Mouse (Mus musculus): ENCODE measurements around the gene Ccdc57. TPM values are rescaled to one million over a fixed set of nuclear protein-coding genes. Genes with fewer than 3 reads are reported as not detected.

Ccdc57 gene
- polyA plus RNA-seq, 1 experiment from 2014 or later, result 9.2 TPM

DNA sequence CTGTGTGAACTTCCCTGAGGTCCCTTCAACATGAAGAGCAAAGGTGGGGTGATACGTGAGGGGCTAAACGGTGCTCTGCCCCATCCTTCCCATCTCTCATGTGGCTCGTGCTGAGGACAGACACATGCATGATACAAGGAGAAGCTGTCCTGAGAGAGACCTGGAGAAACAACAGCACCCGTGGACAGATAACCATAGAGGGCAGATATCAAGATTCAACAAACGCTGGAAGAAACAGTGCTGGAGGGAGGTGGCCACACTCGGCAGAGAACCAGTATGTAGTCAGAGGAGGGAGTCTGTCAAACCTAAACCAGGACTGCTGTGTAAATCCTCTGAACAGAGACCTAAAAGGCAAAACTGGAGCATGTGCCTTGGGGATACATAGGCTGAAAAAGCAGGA is 37.2 kb downstream of the Ccdc57 start:
- peaks cover 31% of the 10 kb centered on the region for H3K36me3 ChIP-seq (ENCODE audit: insufficient read depth, low read length)
- no peaks in the 10 kb centered on the region for H3K9me3 ChIP-seq (ENCODE audit: low read length)
- H3K9ac ChIP-seq (replicated peaks; ENCODE audit: low read length), result no peak overlapping the region
- H3K27ac ChIP-seq (ENCODE audit: low read length), result no peak overlapping the region
- H3K4me1 ChIP-seq (ENCODE audit: insufficient read depth, low read length), result no peaks in the 10 kb centered on the region
- H3K4me3 ChIP-seq (ENCODE audit: low read length), result no peak overlapping the region
- H3K4me2 ChIP-seq (replicated peaks; ENCODE audit: low read depth, low read length), result no peak overlapping the region
- 91% methylated on average over 6 of the region's 6 CpGs for WGBS
- ATAC-seq (ENCODE audit: low FRiP score, low TSS enrichment), result no peak
- no peaks in the 10 kb centered on the region for H3K27me3 ChIP-seq (ENCODE audit: insufficient read depth, low read length)

DNA sequence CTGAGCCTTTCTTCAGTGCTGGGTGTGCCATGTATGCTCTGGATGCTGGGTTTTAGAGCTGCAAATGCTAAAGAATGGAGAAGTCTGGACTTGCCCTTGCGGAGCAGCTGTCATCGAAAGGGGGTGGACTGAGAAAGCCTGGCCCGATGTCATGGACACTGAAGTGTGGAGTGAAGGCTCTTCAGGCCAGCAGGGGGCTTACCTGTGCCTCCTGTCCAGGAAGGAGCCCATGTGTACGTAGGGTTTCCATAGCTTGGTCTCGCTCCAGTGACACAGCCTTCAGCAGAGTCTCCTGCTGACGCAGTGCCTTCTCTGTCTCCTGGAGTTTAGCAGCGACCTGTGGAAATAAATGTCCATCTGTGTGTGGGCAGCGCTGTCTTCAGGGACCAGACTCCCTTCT is 38.3 kb downstream of the Ccdc57 start:
- Histone ChIP-seq H3K36me3 (ENCODE audit: insufficient read depth, low read length) (peaks cover 36% of the 10 kb centered on the region), H3K27me3 (ENCODE audit: insufficient read depth, low read length) (no peaks in the 10 kb centered on the region), H3K4me1 (ENCODE audit: insufficient read depth, low read length) (no peaks in the 10 kb centered on the region), H3K4me3 (ENCODE audit: low read length) (no peak overlapping the region), H3K9ac (replicated peaks; ENCODE audit: low read length) (no peak overlapping the region), H3K27ac (ENCODE audit: low read length) (no peak overlapping the region), H3K4me2 (replicated peaks; ENCODE audit: low read depth, low read length) (no peak overlapping the region), H3K9me3 (ENCODE audit: low read length) (no peaks in the 10 kb centered on the region)
- ATAC-seq (ENCODE audit: low FRiP score, low TSS enrichment), result peak; percentile 57; the same call in 1 of the 2 replicates
- 76% methylated on average over 8 of the region's 8 CpGs for WGBS

DNA sequence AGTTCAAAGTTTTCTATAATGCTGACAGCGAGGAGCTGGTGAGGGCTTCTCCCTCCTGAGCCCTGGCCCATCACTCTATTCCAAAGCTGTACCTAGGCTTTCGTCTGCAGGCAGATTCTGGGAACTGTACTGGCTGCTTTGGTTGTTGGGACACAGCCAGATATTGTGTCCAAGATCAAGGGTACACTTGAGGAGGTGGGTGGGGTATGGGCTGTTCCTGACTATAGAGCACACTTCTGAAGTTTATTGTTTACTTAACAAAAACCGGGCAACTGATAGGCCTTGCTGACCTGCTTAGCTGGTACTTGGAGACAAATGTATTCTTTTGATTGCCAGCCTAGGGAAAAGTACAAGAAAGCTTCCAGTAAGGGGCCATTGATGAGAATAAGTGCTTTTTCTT is 43.5 kb downstream of the Ccdc57 start:
- no peak overlapping the region for H3K9ac ChIP-seq (replicated peaks; ENCODE audit: low read length)
- H3K27ac ChIP-seq (ENCODE audit: low read length), result no peak overlapping the region
- 87% methylated on average over 3 of the region's 3 CpGs for WGBS
- peaks cover 7% of the 10 kb centered on the region for H3K9me3 ChIP-seq (ENCODE audit: low read length)
- H3K4me1 ChIP-seq (ENCODE audit: insufficient read depth, low read length), result no peaks in the 10 kb centered on the region
- H3K36me3 ChIP-seq (ENCODE audit: insufficient read depth, low read length), result peaks cover 36% of the 10 kb centered on the region
- H3K4me2 ChIP-seq (replicated peaks; ENCODE audit: low read depth, low read length), result no peak overlapping the region
- no peak overlapping the region for H3K4me3 ChIP-seq (ENCODE audit: low read length)
- no peaks in the 10 kb centered on the region for H3K27me3 ChIP-seq (ENCODE audit: insufficient read depth, low read length)
- ATAC-seq (ENCODE audit: low FRiP score, low TSS enrichment), result no peak

DNA sequence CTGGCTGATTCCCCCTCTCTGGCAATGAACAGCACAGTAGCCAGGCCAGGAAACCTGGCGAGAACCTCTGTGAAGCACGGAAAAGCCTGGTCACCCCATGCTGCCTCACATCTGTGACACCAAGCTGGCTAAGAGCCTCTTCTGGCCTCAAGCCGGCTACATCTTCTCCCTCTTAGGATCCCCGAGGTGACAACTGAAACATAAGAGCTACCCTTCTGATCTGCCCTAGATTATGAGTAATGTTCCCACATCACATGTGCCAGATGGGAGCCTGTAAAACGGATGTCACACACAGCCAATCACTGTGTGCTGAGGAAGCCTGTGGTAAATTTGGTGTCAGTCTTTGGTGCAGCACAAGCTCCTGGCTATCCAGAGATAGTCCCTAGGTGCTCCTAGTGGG is 44.0 kb downstream of the Ccdc57 start:
- Histone ChIP-seq H3K4me3 (ENCODE audit: low read length) (no peak overlapping the region), H3K27ac (ENCODE audit: low read length) (no peak overlapping the region), H3K9ac (replicated peaks; ENCODE audit: low read length) (no peak overlapping the region), H3K36me3 (ENCODE audit: insufficient read depth, low read length) (peaks cover 36% of the 10 kb centered on the region), H3K27me3 (ENCODE audit: insufficient read depth, low read length) (no peaks in the 10 kb centered on the region), H3K9me3 (ENCODE audit: low read length) (peaks cover 7% of the 10 kb centered on the region), H3K4me2 (replicated peaks; ENCODE audit: low read depth, low read length) (no peak overlapping the region), H3K4me1 (ENCODE audit: insufficient read depth, low read length) (no peaks in the 10 kb centered on the region)
- no peak for ATAC-seq (ENCODE audit: low FRiP score, low TSS enrichment)
- WGBS, result 95% methylated on average over 5 of the region's 5 CpGs

DNA sequence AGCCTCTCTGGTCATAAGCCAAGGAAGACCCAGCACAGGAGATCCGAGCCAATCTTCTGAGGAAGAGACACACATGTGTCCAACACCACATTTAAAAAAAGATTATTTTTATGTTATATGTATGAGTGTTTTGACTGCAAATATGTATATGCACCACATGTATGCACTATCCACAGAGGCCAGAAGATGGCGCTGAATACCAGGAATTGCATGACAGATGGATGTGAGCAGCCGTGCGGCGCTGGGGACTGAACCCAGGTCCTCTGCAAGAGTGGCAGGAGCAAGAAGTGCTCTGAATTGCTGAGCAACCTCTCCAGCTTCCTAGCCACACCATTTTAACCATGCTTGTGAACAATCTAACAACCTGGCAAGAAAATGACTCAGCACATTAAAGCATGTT is 45.2 kb downstream of the Ccdc57 start:
- Histone ChIP-seq H3K4me3 (ENCODE audit: low read length) (no peak overlapping the region), H3K36me3 (ENCODE audit: insufficient read depth, low read length) (peaks cover 36% of the 10 kb centered on the region), H3K27ac (ENCODE audit: low read length) (no peak overlapping the region), H3K9ac (replicated peaks; ENCODE audit: low read length) (no peak overlapping the region), H3K4me2 (replicated peaks; ENCODE audit: low read depth, low read length) (no peak overlapping the region), H3K9me3 (ENCODE audit: low read length) (peaks cover 7% of the 10 kb centered on the region), H3K27me3 (ENCODE audit: insufficient read depth, low read length) (no peaks in the 10 kb centered on the region), H3K4me1 (ENCODE audit: insufficient read depth, low read length) (no peaks in the 10 kb centered on the region)
- ATAC-seq (ENCODE audit: low FRiP score, low TSS enrichment), result no peak
- WGBS, result 91% methylated on average over 5 of the region's 5 CpGs

DNA sequence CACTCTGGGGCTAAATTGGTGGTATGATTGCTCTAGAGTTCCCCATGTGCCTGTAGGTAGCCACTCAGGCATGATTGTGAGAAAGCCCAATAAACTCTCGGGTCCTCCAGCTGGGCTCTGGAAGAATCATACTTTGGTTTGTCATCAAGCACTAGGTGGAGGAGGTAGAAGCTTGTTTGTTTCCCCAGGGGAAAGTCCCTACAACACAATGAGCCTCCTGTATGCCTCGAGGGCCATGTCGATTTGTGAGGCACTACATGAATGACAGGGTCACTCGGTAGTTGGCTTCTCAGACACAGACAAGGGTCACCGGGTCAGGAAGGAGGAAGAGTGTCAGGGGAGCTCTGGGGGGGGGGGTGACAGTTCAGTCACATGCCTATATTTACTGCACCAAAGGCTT is 46.2 kb downstream of the Ccdc57 start:
- Histone ChIP-seq H3K36me3 (ENCODE audit: insufficient read depth, low read length) (peaks cover 39% of the 10 kb centered on the region), H3K27me3 (ENCODE audit: insufficient read depth, low read length) (no peaks in the 10 kb centered on the region), H3K9ac (replicated peaks; ENCODE audit: low read length) (no peak overlapping the region), H3K4me3 (ENCODE audit: low read length) (no peak overlapping the region), H3K9me3 (ENCODE audit: low read length) (peaks cover 7% of the 10 kb centered on the region), H3K4me1 (ENCODE audit: insufficient read depth, low read length) (no peaks in the 10 kb centered on the region), H3K27ac (ENCODE audit: low read length) (no peak overlapping the region), H3K4me2 (replicated peaks; ENCODE audit: low read depth, low read length) (no peak overlapping the region)
- ATAC-seq (ENCODE audit: low FRiP score, low TSS enrichment), result no peak
- WGBS, result 69% methylated on average over 5 of the region's 5 CpGs

DNA sequence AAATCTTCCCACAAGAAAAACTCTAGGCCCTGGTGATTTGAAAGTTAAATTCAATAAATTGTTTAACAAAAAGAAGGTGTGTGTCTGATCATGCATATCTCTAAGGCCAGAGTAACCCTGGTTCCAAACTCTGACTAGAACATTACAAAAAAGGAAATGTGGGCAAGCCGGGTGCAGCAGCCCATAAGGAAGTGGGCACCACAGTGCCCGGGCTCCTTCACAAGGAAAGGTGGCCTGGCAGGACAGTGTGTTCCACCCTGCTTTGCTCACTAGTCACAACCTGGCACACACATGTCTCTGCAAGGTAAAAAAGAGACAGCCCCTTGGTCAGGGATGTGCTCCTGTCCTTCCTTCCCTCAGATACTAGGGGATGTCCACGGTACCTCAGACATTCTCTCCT is 49.1 kb downstream of the Ccdc57 start:
- peaks cover 7% of the 10 kb centered on the region for H3K9me3 ChIP-seq (ENCODE audit: low read length)
- WGBS, result 87% methylated on average over 3 of the region's 3 CpGs
- H3K27ac ChIP-seq (ENCODE audit: low read length), result no peak overlapping the region

DNA sequence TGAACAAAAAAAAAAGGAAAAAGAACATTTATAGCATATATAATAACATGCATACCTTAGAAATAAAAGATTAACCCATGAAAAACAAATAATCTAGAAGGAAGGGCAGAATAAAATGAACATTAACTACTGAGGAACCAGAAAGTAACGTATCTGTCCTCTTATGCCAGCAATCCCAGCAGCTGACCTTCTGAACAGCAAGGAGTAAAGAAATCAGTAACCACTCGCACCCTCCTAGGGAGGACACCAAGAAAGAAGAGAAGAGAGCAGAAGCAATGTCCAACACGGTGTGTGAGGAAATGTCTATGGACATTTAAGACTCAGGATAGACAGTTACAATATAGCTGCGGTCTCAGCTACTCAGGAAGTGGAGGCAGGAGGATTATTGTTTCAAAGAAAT is 49.7 kb downstream of the Ccdc57 start:
- Histone ChIP-seq H3K9me3 (ENCODE audit: low read length) (peaks cover 5% of the 10 kb centered on the region), H3K4me3 (ENCODE audit: low read length) (no peak overlapping the region), H3K36me3 (ENCODE audit: insufficient read depth, low read length) (peaks cover 29% of the 10 kb centered on the region), H3K4me2 (replicated peaks; ENCODE audit: low read depth, low read length) (no peak overlapping the region), H3K27me3 (ENCODE audit: insufficient read depth, low read length) (no peaks in the 10 kb centered on the region), H3K9ac (replicated peaks; ENCODE audit: low read length) (no peak overlapping the region), H3K4me1 (ENCODE audit: insufficient read depth, low read length) (no peaks in the 10 kb centered on the region), H3K27ac (ENCODE audit: low read length) (no peak overlapping the region)
- ATAC-seq (ENCODE audit: low FRiP score, low TSS enrichment), result no peak
- 78% methylated on average over 4 of the region's 4 CpGs for WGBS

More for the DNA sequence above, 49.1 kb downstream of the Ccdc57 start:
- no peak overlapping the region for H3K4me2 ChIP-seq (replicated peaks; ENCODE audit: low read depth, low read length)
- no peaks in the 10 kb centered on the region for H3K4me1 ChIP-seq (ENCODE audit: insufficient read depth, low read length)
- no peak overlapping the region for H3K9ac ChIP-seq (replicated peaks; ENCODE audit: low read length)
- no peaks in the 10 kb centered on the region for H3K27me3 ChIP-seq (ENCODE audit: insufficient read depth, low read length)
- peaks cover 30% of the 10 kb centered on the region for H3K36me3 ChIP-seq (ENCODE audit: insufficient read depth, low read length)
- no peak for ATAC-seq (ENCODE audit: low FRiP score, low TSS enrichment)
- no peak overlapping the region for H3K4me3 ChIP-seq (ENCODE audit: low read length)

DNA sequence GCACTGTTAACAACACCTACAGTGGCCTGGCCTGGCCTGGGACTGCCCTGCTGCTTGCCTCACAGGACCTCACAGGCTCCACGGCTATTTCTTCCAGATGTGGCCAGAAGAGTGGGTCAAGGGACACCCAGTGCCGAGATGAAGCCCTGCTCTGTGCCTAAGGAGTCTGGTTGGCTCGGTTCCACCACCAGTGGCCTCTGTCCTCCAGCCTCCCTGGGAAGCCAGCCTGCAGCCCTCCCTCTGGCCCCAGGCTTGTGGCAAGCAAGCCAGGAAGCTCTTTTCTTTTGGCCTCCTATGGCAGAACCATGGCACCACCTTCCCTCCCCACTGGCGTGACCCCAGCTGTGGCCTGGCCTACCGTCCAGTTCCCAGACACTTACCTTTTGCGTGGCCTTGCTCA is 59.5 kb downstream of the Ccdc57 start:
- H3K4me3 ChIP-seq (ENCODE audit: low read length), result no peak overlapping the region
- H3K9ac ChIP-seq (replicated peaks; ENCODE audit: low read length), result no peak overlapping the region
- no peak overlapping the region for H3K27ac ChIP-seq (ENCODE audit: low read length)
- no peaks in the 10 kb centered on the region for H3K4me1 ChIP-seq (ENCODE audit: insufficient read depth, low read length)
- no peak overlapping the region for H3K4me2 ChIP-seq (replicated peaks; ENCODE audit: low read depth, low read length)
- 75% methylated on average over 6 of the region's 6 CpGs for WGBS
- ATAC-seq (ENCODE audit: low FRiP score, low TSS enrichment), result no peak
- peaks cover under 1% of the 10 kb centered on the region; the same call in 1 of the 2 replicates for H3K36me3 ChIP-seq (ENCODE audit: insufficient read depth, low read length)
- no peaks in the 10 kb centered on the region for H3K9me3 ChIP-seq (ENCODE audit: low read length)
- no peaks in the 10 kb centered on the region for H3K27me3 ChIP-seq (ENCODE audit: insufficient read depth, low read length)

DNA sequence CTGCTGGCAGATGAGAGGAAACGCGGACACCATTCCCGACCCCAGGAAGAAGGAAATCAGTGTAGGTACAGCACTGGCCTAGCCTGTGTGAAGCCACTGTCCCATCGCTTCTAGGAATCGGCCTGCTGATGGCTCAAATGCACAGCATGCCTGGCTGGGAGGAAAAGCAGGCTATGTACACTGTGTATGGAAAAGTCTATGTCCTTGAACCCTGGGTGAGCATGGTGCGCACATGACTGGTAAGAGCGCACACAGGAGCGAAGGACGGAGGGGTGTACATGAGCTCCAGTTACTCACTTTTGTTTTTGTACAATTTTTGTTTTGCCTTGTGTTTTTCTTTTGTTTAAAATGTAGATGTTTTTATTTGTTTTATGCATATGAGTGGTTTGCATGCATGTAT is 61.2 kb downstream of the Ccdc57 start:
- Histone ChIP-seq H3K27ac (ENCODE audit: low read length) (no peak overlapping the region), H3K9ac (replicated peaks; ENCODE audit: low read length) (no peak overlapping the region), H3K27me3 (ENCODE audit: insufficient read depth, low read length) (no peaks in the 10 kb centered on the region), H3K4me2 (replicated peaks; ENCODE audit: low read depth, low read length) (no peak overlapping the region), H3K36me3 (ENCODE audit: insufficient read depth, low read length) (no peaks in the 10 kb centered on the region; the same call in 1 of the 2 replicates), H3K9me3 (ENCODE audit: low read length) (no peaks in the 10 kb centered on the region), H3K4me1 (ENCODE audit: insufficient read depth, low read length) (no peaks in the 10 kb centered on the region), H3K4me3 (ENCODE audit: low read length) (no peak overlapping the region)
- WGBS, result 92% methylated on average over 9 of the region's 9 CpGs
- no peak for ATAC-seq (ENCODE audit: low FRiP score, low TSS enrichment)

DNA sequence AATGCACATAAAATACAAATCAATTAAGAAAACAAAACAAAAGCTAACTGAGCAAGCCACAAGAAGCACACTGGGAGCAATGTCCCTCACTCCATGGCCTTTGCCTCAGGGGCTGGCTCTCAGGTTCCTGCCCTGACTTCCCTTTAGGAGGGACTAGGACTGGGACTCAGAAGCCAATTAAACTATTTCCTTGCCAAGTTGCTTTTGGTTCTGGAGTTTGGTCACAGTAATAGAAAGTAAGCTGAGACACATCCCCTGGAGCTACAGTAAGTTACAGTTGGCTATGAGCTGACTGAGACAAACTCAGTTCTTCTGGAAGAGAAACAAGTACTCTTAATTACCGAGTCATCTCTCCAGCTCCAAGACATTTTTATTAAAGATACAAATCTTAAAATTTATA is 66.9 kb downstream of the Ccdc57 start:
- ATAC-seq (ENCODE audit: low FRiP score, low TSS enrichment), result no peak
- WGBS, result 82% methylated on average over 1 of the region's 1 CpGs
- no peak overlapping the region for H3K4me2 ChIP-seq (replicated peaks; ENCODE audit: low read depth, low read length)
- no peaks in the 10 kb centered on the region for H3K9me3 ChIP-seq (ENCODE audit: low read length)
- no peaks in the 10 kb centered on the region for H3K36me3 ChIP-seq (ENCODE audit: insufficient read depth, low read length)
- no peak overlapping the region for H3K4me3 ChIP-seq (ENCODE audit: low read length)
- no peaks in the 10 kb centered on the region for H3K4me1 ChIP-seq (ENCODE audit: insufficient read depth, low read length)
- H3K27ac ChIP-seq (ENCODE audit: low read length), result no peak overlapping the region
- no peak overlapping the region for H3K9ac ChIP-seq (replicated peaks; ENCODE audit: low read length)
- no peaks in the 10 kb centered on the region for H3K27me3 ChIP-seq (ENCODE audit: insufficient read depth, low read length)

Measured in kidney, embryonic 16.5 days (tissue).